Mouse (Mus musculus): Measurements from ENCODE around the gene Thap3. TPM values are rescaled to one million over a fixed set of nuclear protein-coding genes. Genes with fewer than 3 reads are reported as not detected.

The Thap3 gene
- total RNA-seq, 2 experiments from 2014 or later: 34.1 to 34.4 TPM

- DNase-seq: peak; percentile 85
Measured at GRCm38 (mm10) chr4:151983560-151983959, 5.2 kb downstream of the Thap3 start.

GRCm38 (mm10) chr4:151983043-151983442, 5.8 kb downstream of the Thap3 start:
- peak; percentile 30 for DNase-seq

- peak; percentile 81 for DNase-seq
Measured at GRCm38 (mm10) chr4:151981363-151981762, 7.4 kb downstream of the Thap3 start.

- DNase-seq: no peak
Measured at GRCm38 (mm10) chr4:151980699-151981098, 8.1 kb downstream of the Thap3 start.

- DNase-seq: peak; percentile 91
Measured at GRCm38 (mm10) chr4:151977748-151978147, 11.0 kb downstream of the Thap3 start.

GRCm38 (mm10) chr4:151975441-151975840, 13.4 kb downstream of the Thap3 start:
- DNase-seq: peak; percentile 51

- no peak for DNase-seq
Measured at GRCm38 (mm10) chr4:151972221-151972967, 16.4 kb downstream of the Thap3 start.

GRCm38 (mm10) chr4:151968204-151968921, 20.4 kb downstream of the Thap3 start:
- no peak for DNase-seq

- DNase-seq: no peak
Measured at GRCm38 (mm10) chr4:151962817-151963216, 26.0 kb downstream of the Thap3 start.

GRCm38 (mm10) chr4:151960513-151960854, 28.3 kb downstream of the Thap3 start:
- DNase-seq: no peak

- no peak for DNase-seq
Measured at GRCm38 (mm10) chr4:151959849-151960512, 28.8 kb downstream of the Thap3 start.

GRCm38 (mm10) chr4:151957584-151958315, 31.0 kb downstream of the Thap3 start:
- no peak for DNase-seq

- DNase-seq: no peak
Measured at GRCm38 (mm10) chr4:151955791-151956190, 33.0 kb downstream of the Thap3 start.

GRCm38 (mm10) chr4:151953209-151953608, 35.6 kb downstream of the Thap3 start:
- no peak for DNase-seq

- no peak for DNase-seq
Measured at GRCm38 (mm10) chr4:151948497-151949471, 40.0 kb downstream of the Thap3 start.

GRCm38 (mm10) chr4:151946211-151946610, 42.6 kb downstream of the Thap3 start:
- DNase-seq: no peak

GRCm38 (mm10) chr4:151938089-151938488, 50.7 kb downstream of the Thap3 start:
- DNase-seq: no peak

- DNase-seq: no peak
Measured at GRCm38 (mm10) chr4:151937441-151937840, 51.4 kb downstream of the Thap3 start.

GRCm38 (mm10) chr4:151934215-151934572, 54.6 kb downstream of the Thap3 start:
- DNase-seq: no peak

GRCm38 (mm10) chr4:151933505-151934214, 55.1 kb downstream of the Thap3 start, which contains the start of gene Dnajc11:
Dnajc11 (plus strand) TSS chr4:151933691.
- DNase-seq: peak; percentile 93
